Mouse (Mus musculus) adrenal gland, postnatal 36 days (tissue): ENCODE results near the gene Gm20425. TPM values are rescaled to one million over a fixed set of nuclear protein-coding genes. Genes with fewer than 3 reads are reported as not detected.

Experiments used
- DNase-seq, 2 experiments: peaks; one replicate each; pipeline ENCODE4 v3.0.0; 2021; ENCODE audit warnings: mixed read lengths in 1 of 2
- total RNA-seq, 2 experiments: library from RNA; stranded (reverse); gene quantifications; 2 replicates each; pipeline ENCODE4 v1.2.3; 2021

The Gm20425 gene
- total RNA-seq, 2 experiments from 2014 or later = 13.4 to 17.2 TPM

- DNase-seq = no peak
These were observed 76.8 kb downstream of the Gm20425 start for GRCm38 (mm10) chr9:103153286-103153685.

- no peak for DNase-seq
These were observed 80.9 kb downstream of the Gm20425 start for GRCm38 (mm10) chr9:103149074-103149799.

DNA sequence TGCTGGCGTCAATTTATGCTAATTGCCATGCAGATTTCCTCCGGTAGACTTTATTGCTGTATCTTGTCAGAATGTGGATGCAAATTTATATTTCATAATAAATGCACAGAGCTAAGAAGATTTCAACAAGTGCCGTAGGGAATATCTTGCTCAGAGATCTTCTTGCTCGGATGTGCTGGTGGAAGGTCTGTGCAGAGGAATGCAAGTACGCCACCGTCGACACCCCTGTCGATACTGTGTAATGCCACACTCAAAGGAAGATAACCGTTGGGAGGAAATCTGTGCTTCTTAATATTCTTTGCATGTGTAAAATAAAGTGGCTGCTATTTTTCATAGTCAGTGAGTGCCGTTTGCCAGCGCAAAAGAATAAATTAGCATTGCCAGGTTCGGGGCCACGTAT lies 83.0 kb downstream of the Gm20425 start:
- no peak for DNase-seq

DNA sequence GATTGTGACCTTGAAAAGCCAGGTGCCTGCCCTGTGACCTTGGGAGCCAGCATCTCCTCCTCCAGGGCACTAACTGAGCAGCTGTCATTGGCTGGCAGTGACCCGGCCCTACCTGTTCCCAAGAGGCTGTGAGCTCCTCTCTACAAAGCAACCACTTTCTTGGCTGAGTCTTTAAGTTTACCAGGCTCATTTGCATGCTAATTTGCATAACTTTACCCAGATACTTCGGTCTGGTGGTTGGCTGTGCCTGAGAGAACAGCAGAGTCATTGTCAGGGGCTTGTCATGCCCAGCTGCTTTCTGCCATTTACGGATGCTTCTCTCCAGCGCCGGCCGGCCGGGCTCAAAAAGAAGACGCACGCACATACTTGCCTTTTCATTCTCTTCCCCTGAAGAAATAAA lies 83.4 kb downstream of the Gm20425 start:
- no peak for DNase-seq

GRCm38 (mm10) chr9:103146257-103146656 lies 83.8 kb downstream of the Gm20425 start:
- DNase-seq = no peak

GRCm38 (mm10) chr9:103145351-103145750 lies 84.8 kb downstream of the Gm20425 start:
- DNase-seq = no peak

GRCm38 (mm10) chr9:103143881-103144280 lies 86.2 kb downstream of the Gm20425 start:
- no peak for DNase-seq

- DNase-seq = no peak
These were observed 88.8 kb downstream of the Gm20425 start for GRCm38 (mm10) chr9:103141266-103141665.

- no peak for DNase-seq
These were observed 89.7 kb downstream of the Gm20425 start for GRCm38 (mm10) chr9:103140384-103140783.

Other genes with a start within 250 kb of the Gm20425 start
- gene Slco2a1, start 241.6 kb downstream of the Gm20425 start, total RNA-seq = 1 to 10 TPM; 3.2 to 3.7 TPM
- 1 to 10 TPM; 2.8 to 3.0 TPM for gene Rab6b, start 118.5 kb downstream of the Gm20425 start, total RNA-seq
- gene Srprb, start 28.2 kb downstream of the Gm20425 start, total RNA-seq = 10 to 100 TPM; 44.0 to 49.8 TPM
- 100 to 1,000 TPM in 1 of 2 experiments, 10 to 100 TPM in 1; 98.9 to 215 TPM for gene Trf, start 137 bp upstream of the Gm20425 start, total RNA-seq
- gene 1300017J02Rik, start 74.8 kb upstream of the Gm20425 start, total RNA-seq = under 1 TPM; 0.40 to 0.46 TPM
- 10 to 100 TPM; 27.7 to 28.0 TPM for gene Topbp1, start 74.9 kb upstream of the Gm20425 start, total RNA-seq
- gene Cdv3, start 135.5 kb upstream of the Gm20425 start, total RNA-seq = 100 to 1,000 TPM; 163 to 232 TPM